Mouse (Mus musculus) heart, adult 18-20 months (tissue): ENCODE results near the gene Bcl2a1d. TPM values are rescaled to one million over a fixed set of nuclear protein-coding genes. Genes with fewer than 3 reads are reported as not detected.
A peak's percentile ranks its signal among the peaks of the same experiment; 100 is the strongest.
"Not testable (repeated sequence)": the region's sequence is repeated elsewhere in the genome, so short reads cannot be mapped to it uniquely, and the experiment has no call there.

Source experiments
- DNase-seq, 2 experiments: peaks; one replicate each; pipeline ENCODE4 v3.0.0; 2021 to 2022; ENCODE audit warnings: mixed read lengths in 1 of 2
- long read RNA-seq, 2 experiments: library from polyadenylated mRNA; stranded (forward); transcript quantifications; one replicate each; pipeline ENCODE4 v2.0.0; 2021
- total RNA-seq, 2 experiments: library from RNA; stranded (reverse); gene quantifications; 2 replicates each; pipeline ENCODE4 v1.2.3; 2021

Gene Bcl2a1d
- total RNA-seq, result 1 to 10 TPM in 1 of 2 experiments, under 1 TPM in 1; 0.72 to 2.0 TPM
- long read RNA-seq, experiment 1, partial matches to known transcripts, result 0 of 1 reads
- long read RNA-seq, experiment 1, other reads (novel, unspliced or antisense), result 1 of 1 reads
- long read RNA-seq, experiment 2, result 0 reads

DNA sequence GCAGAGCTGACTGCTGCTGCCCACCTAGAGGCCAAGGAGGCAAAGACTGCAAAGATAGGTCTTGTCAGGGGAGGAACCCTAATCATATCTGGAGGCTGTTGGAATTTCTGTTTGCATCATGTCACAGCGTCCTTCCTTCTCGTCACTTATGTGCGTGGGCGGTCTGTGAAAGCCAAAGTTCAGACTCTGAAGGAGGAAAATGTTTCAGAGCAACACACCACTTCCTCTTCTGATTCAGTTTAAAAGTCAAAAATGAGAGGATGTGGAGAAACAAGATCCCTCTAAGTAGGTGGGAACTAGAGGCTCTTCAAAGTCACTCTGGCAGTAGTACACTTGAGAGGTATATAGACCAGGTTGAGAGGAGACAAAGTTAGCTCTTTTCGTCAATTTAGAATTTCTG, at the start of gene Bcl2a1d:
TSS of gene Bcl2a1d (minus strand) at position 187 of the 400 bp plus-strand sequence.
- DNase-seq, result peak in 1 of 2 experiments; percentile 34

DNA sequence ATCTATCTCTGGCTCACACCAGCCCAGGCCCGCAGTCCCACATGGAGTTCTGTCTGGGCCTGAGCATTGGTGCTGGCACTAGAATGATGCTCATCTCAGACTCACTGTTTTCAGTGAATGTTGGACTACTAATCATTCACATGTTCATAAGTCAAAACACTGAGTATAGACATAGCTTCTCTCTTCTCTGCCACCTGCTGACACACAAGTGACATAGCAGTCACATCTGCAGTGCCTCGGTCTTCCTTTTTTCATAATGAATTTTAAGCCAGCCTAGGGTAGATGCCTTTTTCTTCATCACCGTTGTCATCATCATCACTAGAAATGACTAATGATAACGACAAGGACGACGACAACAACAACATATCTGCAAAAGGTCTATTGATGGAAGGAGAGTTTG, 38.5 kb upstream of the Bcl2a1d start:
- not testable (repeated sequence) for DNase-seq

DNA sequence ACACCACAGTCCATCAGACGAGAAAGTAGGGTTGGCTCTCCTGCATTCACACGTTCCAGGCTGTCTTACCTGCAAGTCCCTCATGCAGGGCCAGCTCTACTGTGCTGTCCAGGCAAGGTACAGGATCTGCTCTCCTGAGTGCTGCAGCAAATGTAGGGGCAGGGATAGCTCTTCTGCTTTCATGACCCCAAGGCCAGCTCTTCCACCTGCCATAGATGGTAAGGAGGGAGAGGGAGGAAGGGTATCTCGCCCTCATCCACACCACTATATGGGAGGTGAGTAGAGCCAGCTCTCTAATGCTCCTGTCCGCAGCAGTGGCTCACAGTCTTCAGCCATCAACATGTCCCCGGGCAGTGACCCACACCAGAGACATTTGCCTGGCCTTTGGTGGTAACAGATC, 37.8 kb upstream of the Bcl2a1d start:
- DNase-seq, result not testable (repeated sequence)

DNA sequence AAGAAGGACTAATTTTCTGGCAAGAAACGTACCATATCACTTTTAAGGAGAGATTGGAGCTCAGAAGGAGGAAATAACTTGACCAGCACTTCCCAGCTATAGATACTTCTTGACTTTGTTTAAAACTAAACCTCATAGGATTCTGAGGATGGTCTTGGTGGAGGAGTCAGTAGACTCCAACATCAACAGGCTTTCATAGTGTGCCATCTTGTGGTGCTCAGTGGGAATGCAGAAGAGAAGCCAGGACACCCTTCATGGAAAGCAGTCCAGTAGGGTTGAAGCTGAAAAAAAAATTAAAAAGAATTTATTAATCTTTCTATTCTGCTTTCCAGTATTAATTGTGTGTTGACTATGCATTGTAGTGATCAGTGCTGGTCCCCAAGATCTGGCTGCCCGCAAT, 15.0 kb upstream of the Bcl2a1d start:
- DNase-seq, result peak in 1 of 2 experiments; percentile 53

DNA sequence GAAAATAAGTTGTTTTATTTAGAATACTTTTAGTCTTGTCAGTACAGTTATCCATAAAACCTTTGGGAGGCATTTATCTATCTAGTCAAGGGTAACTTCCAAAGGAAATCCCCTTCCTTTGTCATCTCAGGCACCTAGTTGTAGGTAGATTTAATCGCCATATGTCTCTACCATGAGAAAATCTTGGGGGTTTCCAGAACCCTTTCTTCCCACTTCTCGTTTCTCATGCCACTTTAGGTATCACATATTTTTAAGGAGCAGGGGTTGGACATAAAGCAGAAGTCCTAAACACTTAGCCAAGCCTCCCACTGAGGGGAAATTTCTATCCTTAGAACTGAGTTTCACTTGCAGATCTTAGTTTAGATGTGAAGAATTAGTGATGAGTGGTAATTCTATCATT, 14.3 kb upstream of the Bcl2a1d start:
- DNase-seq, result not testable (repeated sequence)

DNA sequence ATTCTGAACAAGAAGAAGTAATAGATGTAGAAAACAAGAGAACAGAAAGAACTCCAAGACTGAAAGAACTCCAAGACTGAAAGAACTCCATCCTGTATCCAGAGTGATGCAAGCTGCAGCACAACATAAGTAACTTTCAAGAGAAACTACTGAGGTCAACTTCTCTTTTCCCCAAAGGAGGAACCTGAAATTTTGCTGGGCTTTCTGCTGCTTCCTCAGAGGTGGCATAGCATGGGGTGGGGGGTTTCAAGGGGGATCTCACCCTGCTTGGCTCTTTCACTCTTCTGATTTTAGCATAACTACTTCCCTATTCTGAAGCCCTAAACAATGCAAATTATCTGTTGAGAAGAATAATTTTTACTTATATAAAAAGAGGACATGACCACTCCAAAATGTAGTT, 3.6 kb upstream of the Bcl2a1d start:
- DNase-seq, result not testable (repeated sequence)

DNA sequence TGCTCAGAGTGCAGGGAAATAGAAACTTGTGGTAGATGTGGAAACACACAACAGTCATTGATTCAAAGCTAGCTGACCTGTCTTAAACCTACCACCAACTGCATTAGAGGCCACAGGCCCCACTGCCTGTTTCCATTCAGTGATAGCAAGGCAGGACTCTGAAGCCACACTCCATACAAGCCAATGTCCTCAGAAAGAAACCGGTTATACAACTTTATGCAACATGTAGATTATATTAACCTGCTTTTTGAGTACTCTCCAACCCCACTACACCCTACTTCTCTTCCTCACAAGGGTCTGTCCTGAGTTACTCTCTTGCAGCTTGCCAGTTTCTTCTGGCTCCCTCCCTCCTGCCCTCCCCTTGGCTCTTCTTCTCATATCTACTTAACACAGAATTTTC, 1.5 kb upstream of the Bcl2a1d start:
- not testable (repeated sequence) for DNase-seq

DNA sequence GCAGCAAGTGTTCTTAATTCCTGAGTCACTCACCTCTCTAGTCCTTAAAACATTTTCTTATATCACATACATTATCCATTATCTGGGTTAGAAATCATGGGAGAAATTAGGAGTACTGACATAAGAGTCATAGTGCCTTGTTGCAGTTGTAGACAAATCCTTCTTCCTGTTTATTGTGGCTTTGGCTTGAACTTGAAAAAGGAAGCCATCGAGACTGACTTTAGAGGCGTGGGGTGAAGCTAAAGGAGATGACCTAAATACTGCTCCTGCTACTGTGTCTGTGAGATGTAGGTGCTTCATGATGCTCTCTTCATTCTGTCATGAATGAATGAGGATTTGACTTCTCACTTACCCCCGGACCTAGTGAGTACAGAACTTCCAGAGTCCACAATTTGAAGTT, 620 bp upstream of the Bcl2a1d start:
- not testable (repeated sequence) for DNase-seq

DNA sequence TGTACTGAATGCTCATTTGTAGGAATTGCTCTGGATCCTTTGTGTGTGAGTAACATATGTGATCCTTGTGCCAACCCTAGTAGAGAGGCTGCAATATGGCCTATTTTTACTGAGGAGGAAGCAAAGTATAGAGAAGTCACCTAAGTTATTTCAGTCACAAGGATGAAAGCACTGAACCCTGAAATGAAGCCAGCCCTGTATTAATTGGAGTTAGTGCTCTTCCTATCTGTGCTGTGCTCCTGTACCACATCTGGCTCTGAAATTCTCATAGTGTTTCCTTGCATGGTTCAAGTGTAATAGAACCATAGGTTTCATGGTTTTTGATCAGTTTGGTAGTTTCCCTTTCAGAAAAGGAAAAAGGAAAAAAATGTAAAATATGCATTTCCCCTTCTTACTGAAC, 3.4 kb downstream of the Bcl2a1d start:
- not testable (repeated sequence) for DNase-seq

DNA sequence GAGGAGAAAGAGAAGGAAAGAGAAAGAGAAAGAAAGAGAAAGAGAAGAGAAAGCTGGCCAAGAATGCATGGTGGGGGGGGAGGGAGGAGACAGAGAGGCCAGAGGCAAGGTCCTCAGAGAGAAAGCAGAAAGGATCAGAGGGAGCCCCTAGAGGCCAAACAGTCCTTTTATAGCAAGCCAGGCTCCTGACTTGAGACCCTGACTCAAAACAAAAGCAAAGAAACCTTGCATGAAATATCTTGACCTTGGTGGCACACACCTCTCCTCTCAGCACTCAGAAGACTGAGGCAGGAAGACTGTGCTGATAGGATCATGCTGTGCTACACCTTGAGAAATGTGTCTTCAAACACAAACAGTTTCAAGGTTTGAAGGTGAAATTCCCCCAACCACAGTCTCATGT, 10.1 kb downstream of the Bcl2a1d start:
- DNase-seq, result not testable (repeated sequence)

DNA sequence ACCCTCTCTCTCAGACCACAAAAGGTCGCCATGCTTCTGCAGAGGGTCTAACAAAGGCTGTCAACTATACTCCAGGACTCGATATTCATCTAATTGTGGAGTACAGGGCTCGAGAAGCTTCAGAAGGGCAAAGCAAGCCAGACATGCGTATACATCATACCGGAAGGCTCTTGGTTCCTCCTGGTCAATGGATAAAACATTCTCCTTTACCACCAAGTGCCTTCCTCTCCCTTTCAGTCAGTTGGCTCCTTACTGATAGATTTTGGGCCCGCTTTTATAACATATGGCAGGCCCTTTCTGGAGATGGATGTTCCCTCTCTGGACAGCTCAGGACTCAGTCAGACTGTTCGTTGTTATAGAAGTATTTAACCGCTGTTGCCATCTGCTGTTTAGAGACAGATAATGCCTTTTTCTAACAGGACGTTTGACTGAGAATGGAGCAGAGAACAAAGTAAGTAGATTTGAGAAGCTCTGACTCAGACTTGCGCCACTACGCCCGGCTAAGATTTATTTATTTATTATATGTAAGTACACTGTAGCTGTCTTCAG, 11.7 kb downstream of the Bcl2a1d start, which contains the start of gene Mthfsl:
TSS of gene Mthfsl (minus strand) at position 308 of the 549 bp plus-strand sequence.
- peak; percentile 62 to 72 for DNase-seq

DNA sequence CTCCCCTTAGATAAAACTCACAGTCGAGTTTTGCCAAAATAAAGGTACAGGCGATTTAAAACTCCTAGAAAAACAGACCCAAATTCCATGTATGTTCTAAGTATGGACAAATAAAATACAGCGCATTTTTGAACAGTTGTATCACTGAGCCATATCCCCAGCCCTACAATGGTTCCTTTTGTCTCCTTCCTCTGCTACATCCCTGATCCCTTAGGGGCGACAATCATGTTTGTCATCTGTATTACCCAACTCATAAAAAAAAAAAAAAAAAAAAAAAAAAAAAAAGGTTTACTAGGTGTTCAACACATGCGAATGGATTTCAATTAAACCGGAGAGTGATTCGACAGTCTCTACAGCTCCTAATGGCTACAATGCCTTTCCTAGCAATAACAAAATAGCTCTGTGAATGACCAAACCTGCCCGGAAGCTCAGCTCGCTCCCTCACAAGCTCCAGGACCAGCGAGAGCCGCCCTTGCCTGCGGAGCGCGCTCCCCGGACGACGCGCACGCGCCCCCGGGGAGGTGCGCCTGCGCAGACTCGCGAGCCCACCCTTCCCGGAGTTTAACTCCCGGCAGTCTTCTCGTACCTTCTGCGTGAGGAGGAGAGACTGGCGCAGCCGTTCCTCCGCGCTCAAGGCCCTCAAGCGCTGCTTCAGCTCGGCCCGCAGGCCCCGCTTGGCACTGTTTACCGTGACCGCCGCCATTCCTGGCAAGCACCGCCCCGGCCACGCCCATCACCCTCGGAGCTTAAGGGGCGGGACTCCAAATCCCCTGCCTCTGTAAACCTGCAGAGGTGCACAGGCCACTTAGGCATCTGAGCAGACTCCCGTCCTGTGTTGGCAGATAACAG, 12.4 kb downstream of the Bcl2a1d start:
- DNase-seq, result peak; percentile 47 to 58

DNA sequence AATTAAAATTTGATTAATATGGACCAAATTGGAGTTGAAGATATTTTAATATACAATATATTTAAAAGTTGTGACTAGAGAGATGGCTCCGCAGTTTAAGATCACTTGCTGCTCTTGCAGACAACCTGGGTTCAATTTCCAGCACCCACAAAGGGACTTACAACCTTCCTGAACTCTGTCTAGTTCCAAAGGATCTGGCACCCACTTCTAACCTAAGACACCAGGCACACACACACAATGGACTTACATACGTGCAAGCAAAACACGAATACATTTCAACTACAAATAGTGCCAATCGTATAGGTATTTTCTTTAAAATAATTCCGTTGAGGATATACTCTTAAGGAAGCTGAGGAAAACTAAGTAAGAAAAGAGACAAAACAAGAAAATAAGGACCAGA, 13.1 kb downstream of the Bcl2a1d start:
- DNase-seq, result peak in 1 of 2 experiments; percentile 42

DNA sequence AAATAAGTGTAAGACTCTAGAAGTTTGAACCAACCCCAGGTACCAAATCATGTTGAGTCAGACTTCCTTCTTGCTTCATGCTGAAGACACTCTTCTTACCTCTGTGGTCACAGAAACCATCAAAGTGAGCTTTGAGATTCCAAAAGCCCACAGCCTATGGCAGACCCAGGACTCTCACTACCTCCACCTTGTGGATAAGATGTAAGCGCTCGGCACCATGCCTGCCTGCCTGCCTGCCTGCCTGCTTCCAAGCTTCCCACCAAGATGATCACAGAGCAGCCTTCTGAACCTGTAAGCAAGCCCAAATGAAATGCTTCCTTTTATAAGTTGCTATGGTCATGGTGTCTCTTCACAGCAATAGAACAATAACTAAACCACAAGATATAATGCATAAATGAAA, 13.6 kb downstream of the Bcl2a1d start:
- DNase-seq, result peak in 1 of 2 experiments; percentile 32

DNA sequence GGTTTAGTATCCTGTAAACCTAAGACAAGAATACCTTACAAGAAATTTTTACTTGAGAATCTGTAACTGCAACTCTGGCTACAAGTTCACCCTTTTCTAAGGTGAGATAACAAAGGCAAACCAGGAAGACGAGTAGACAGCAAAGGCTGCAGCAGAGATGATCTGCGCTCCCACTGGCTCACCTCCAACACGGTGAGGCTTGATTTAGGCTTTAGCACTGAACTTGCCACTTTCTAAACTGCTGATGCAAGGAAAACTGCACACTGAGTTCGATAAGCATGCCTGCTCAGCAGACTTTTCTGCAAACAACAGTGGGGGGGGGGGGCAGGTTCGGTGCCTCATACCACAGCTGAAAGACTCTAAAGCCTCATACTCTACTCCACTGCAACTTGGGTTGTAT, 17.2 kb downstream of the Bcl2a1d start:
- not testable (repeated sequence) for DNase-seq

DNA sequence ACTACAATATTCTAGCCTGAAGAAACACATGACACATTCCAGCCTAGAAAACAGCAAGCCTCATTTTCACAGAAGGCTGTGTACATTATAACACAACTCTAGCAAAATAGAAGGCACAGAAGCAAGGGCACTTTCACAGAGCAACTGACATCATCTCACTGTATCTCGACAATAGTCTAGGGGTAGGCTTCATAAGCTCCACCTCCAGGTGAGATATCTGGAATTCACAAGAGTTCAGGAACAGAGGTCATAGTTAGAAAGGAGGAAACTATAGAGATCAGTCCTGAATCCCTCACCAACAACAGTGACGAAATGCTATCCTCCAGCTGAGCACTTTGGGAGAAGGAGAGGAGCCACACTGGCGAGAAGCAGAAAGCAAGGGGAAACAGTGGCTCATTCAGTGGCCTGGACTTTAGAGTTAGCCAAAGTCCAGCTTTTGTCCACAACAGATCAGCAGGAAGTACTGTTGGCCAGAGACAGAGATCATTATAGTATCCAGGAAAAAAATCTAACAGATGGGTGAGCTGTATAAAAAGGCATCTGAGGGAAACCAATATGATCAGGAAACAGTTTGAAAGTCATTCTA, 19.5 kb downstream of the Bcl2a1d start:
- not testable (repeated sequence) for DNase-seq

DNA sequence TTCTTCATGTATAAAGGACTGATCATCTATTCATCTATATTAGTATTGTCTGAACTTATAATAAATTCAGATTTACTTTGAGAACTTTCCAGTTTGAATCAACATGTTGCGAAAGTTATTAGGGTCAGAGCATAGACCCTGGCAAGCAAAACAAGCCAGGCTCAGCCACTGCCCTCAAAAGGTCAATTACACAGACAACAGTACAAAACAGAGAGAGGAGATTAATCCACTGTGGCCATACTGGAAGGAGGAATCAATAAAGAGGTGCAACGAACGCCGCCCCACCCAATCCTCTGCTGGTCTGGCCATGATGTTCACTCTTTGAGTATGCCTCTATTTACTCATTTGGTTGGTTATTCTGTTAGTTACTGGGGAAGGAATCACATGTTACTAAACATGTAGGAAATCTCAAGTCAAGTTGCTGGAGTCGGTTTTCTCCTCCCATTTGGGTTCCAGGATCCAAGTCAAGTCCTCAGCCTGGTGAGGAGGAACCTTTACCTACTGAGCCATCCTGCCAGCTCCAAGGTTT, 20.7 kb downstream of the Bcl2a1d start:
- not testable (repeated sequence) for DNase-seq

DNA sequence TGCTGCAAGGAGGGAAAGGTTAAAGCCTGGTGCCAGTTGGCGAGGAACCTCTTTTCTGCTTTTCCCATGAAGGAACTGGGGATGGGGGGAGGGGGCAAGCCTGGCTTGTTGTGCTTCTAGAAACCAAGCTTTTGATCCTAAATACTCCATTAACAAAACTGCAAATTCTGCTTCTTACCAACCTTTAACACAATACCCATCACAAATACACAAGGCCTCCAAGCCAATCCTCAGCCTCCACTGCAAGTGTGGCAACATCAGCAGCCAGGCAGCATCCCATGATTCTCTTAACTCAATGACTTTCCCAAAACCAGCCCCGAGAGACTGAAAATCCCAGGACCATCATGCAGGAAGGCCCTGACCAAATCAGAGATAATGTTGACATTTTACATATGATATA, 21.3 kb downstream of the Bcl2a1d start:
- DNase-seq, result not testable (repeated sequence)

DNA sequence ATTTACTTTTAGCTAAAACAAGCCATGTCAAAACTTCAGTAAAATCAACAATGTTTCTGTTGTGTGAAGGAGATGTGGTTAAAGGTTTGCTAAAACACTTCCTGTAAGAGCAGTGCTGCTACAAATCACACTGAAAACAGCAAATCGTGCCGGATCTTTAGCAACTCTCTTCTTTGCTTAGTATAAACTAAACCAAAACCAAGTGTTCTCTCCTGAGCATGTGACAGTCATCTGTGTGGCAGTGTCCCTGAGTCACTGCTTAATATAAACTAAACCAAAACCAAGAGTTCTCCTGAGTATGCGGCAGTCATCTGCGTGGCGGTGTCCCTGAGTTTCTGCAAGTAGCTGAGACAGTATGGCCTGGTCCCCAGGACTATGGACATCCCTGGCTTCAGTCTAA, 21.9 kb downstream of the Bcl2a1d start:
- DNase-seq, result not testable (repeated sequence)

DNA sequence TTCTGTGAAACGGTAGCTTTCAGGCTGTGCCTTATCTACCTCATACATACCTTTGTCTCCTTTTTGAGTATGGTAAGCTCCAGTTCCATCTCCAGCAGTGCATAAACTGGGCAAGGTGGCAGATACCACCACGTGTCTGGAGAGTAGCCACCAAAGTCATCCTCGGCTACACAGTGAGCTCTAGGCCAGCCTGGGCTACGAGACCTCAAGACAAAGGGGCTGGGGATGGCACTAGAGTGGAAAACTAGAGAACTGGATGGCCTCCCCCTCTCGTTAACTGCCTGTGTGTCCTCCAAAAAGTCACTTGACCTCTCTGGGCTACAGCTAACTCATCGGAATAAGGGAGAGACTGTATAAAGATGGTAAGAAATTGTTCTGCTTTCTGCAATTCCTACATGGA, 22.4 kb downstream of the Bcl2a1d start:
- DNase-seq, result no peak

DNA sequence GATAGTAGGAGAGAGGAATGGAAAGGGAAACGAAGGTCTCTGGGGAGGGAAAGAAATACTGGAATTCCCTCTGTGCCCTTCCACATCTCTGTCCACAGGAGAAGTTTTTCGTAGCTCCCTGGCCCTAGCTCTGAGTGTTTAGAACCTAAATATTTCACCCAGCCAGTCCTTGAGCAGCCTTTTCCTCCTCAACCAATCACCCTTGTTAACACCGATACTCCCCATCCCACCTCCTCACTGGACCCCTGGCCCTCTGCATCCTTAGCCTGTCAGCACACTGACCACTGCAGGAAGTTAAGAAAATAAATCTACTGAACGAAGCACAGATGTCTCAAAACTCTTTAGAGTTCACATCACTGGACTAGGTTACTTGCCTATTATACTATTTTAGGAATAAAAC, 25.0 kb downstream of the Bcl2a1d start:
- no peak for DNase-seq

DNA sequence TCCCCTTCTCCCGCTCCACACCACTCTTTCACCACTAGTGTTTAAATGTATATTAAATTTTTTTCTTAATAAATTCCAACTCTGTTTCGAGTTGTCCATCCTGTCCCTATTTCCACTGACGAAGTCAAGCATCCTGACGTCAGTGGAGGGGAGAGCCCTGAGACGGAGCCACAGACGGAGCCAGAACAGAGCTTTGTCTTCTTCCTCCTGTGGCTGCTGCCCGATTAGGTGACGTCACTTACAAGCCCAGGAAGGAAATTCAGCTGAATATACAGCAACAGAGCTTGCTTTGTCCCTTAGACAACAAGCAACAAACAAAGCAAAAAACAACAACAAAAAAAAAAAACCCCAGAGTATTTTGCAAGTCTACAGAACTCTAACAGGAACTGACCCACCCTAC, 26.6 kb downstream of the Bcl2a1d start:
- not testable (repeated sequence) for DNase-seq

DNA sequence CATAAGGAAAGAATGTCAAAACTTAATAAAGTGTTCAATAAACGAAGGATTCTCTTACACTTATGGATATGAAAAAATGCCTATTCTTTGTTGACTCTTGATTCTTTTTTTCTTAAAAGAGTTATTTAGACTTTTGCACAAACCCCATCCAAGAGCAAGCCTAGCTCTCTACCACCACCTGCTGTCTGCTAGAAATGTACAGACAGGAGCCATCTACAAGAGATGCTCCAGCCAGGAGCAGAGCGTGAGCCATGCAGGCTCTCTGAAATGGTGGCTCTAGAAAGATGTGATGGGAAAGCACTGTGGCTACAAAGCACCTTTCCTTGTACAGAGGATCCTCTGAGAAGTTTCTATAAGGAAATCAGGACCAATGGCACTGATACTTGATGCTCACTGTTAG, 33.0 kb downstream of the Bcl2a1d start:
- not testable (repeated sequence) for DNase-seq
